Mouse (Mus musculus): ENCODE results near the gene Ttc28. TPM values are rescaled to one million over a fixed set of nuclear protein-coding genes. Genes with fewer than 3 reads are reported as not detected.

Gene Ttc28
- polyA plus RNA-seq, 1 experiment from 2014 or later, result 14.5 TPM

- peaks cover 62% of the 10 kb centered on the region for H3K4me1 ChIP-seq (replicated peaks)
- no peak overlapping the region for H3K4me3 ChIP-seq
- H3K36me3 ChIP-seq, result no peaks in the 10 kb centered on the region
- no peak for DNase-seq (ENCODE audit: low spot score)
- H3K27ac ChIP-seq, result peak overlapping the region; percentile 64
- 71% methylated on average over 20 of the region's 20 CpGs for WGBS
- peaks cover 6% of the 10 kb centered on the region; the same call in 1 of the 2 replicates for H3K27me3 ChIP-seq (ENCODE audit: insufficient read depth, poor library complexity, severe bottlenecking)
- no peaks in the 10 kb centered on the region for H3K9me3 ChIP-seq
These were observed 261.7 kb downstream of the Ttc28 start for GRCm38 (mm10) chr5:111141139-111141885.

GRCm38 (mm10) chr5:111142837-111143236 lies 263.2 kb downstream of the Ttc28 start:
- Histone ChIP-seq H3K27ac (no peak overlapping the region), H3K4me1 (replicated peaks) (peaks cover 47% of the 10 kb centered on the region), H3K36me3 (no peaks in the 10 kb centered on the region), H3K27me3 (ENCODE audit: insufficient read depth, poor library complexity, severe bottlenecking) (peaks cover 6% of the 10 kb centered on the region; the same call in 1 of the 2 replicates), H3K9me3 (no peaks in the 10 kb centered on the region), H3K4me3 (no peak overlapping the region)
- no peak for DNase-seq (ENCODE audit: low spot score)
- 80% methylated on average over 4 of the region's 4 CpGs for WGBS

GRCm38 (mm10) chr5:111144411-111144810 lies 264.8 kb downstream of the Ttc28 start:
- H3K4me3 ChIP-seq, result no peak overlapping the region
- no peaks in the 10 kb centered on the region for H3K9me3 ChIP-seq
- no peaks in the 10 kb centered on the region for H3K36me3 ChIP-seq
- H3K27me3 ChIP-seq (ENCODE audit: insufficient read depth, poor library complexity, severe bottlenecking), result peaks cover 3% of the 10 kb centered on the region; the same call in 1 of the 2 replicates
- no peak overlapping the region for H3K27ac ChIP-seq
- peaks cover 32% of the 10 kb centered on the region for H3K4me1 ChIP-seq (replicated peaks)
- DNase-seq (ENCODE audit: low spot score), result no peak
- 87% methylated on average over 7 of the region's 7 CpGs for WGBS

- WGBS, result 93% methylated on average over 14 of the region's 14 CpGs
- H3K4me1 ChIP-seq (replicated peaks), result peaks cover 45% of the 10 kb centered on the region
- H3K4me3 ChIP-seq, result no peak overlapping the region
- H3K27ac ChIP-seq, result no peak overlapping the region
- H3K36me3 ChIP-seq, result no peaks in the 10 kb centered on the region
- no peaks in the 10 kb centered on the region for H3K9me3 ChIP-seq
- H3K27me3 ChIP-seq (ENCODE audit: insufficient read depth, poor library complexity, severe bottlenecking), result no peaks in the 10 kb centered on the region
- DNase-seq (ENCODE audit: low spot score), result no peak
These were observed 271.0 kb downstream of the Ttc28 start for GRCm38 (mm10) chr5:111150581-111150980.

GRCm38 (mm10) chr5:111151882-111152759 lies 272.5 kb downstream of the Ttc28 start:
- Histone ChIP-seq H3K36me3 (no peaks in the 10 kb centered on the region), H3K9me3 (no peaks in the 10 kb centered on the region), H3K27ac (peak overlapping the region; percentile 35), H3K27me3 (ENCODE audit: insufficient read depth, poor library complexity, severe bottlenecking) (no peaks in the 10 kb centered on the region), H3K4me3 (no peak overlapping the region), H3K4me1 (replicated peaks) (peaks cover 59% of the 10 kb centered on the region)
- 62% methylated on average over 19 of the region's 19 CpGs for WGBS
- no peak for DNase-seq (ENCODE audit: low spot score)

DNA sequence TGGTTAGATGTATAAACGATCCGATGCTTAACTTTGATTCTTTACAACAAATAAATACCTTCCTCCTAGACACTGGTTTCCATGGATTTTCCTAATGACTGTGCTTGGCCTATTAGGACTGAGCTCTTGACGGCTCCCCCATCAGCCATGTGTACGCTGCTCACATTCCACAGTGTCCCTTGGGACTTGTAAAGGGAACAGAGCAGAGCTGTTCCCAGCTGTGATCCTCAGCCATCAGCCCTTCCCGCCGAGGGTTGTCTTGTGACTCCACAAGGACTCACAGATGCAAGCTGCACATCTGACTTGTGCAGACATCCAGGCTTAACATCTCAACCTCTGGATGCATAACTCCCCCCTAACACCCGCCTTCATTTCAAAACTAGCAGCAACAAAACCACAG lies 275.0 kb downstream of the Ttc28 start:
- Histone ChIP-seq H3K4me1 (replicated peaks) (peaks cover 81% of the 10 kb centered on the region), H3K27ac (peak overlapping the region; percentile 76), H3K9me3 (no peaks in the 10 kb centered on the region)

GRCm38 (mm10) chr5:111155271-111155670 lies 275.7 kb downstream of the Ttc28 start:
- no peaks in the 10 kb centered on the region for H3K27me3 ChIP-seq (ENCODE audit: insufficient read depth, poor library complexity, severe bottlenecking)
- H3K4me3 ChIP-seq, result no peak overlapping the region
- no peak for DNase-seq (ENCODE audit: low spot score)
- H3K36me3 ChIP-seq, result no peaks in the 10 kb centered on the region
- H3K9me3 ChIP-seq, result no peaks in the 10 kb centered on the region
- H3K4me1 ChIP-seq (replicated peaks), result peaks cover 88% of the 10 kb centered on the region
- H3K27ac ChIP-seq, result peak overlapping the region; percentile 70; the same call in 1 of the 2 replicates
- WGBS, result 85% methylated on average over 4 of the region's 4 CpGs

More for the DNA sequence above, 275.0 kb downstream of the Ttc28 start:
- DNase-seq (ENCODE audit: low spot score), result peak; percentile 59
- Histone ChIP-seq H3K4me3 (no peak overlapping the region), H3K36me3 (no peaks in the 10 kb centered on the region), H3K27me3 (ENCODE audit: insufficient read depth, poor library complexity, severe bottlenecking) (no peaks in the 10 kb centered on the region)
- WGBS, result 32% methylated on average over 7 of the region's 7 CpGs

GRCm38 (mm10) chr5:111155928-111156327 lies 276.3 kb downstream of the Ttc28 start:
- H3K9me3 ChIP-seq, result no peaks in the 10 kb centered on the region
- WGBS, result 93% methylated on average over 12 of the region's 12 CpGs
- H3K36me3 ChIP-seq, result no peaks in the 10 kb centered on the region
- no peak overlapping the region for H3K4me3 ChIP-seq
- no peaks in the 10 kb centered on the region for H3K27me3 ChIP-seq (ENCODE audit: insufficient read depth, poor library complexity, severe bottlenecking)
- H3K4me1 ChIP-seq (replicated peaks), result peaks cover 95% of the 10 kb centered on the region
- H3K27ac ChIP-seq, result no peak overlapping the region
- no peak for DNase-seq (ENCODE audit: low spot score)

GRCm38 (mm10) chr5:111158266-111158665 lies 278.7 kb downstream of the Ttc28 start:
- H3K4me1 ChIP-seq (replicated peaks), result peaks cover 89% of the 10 kb centered on the region
- WGBS, result 92% methylated on average over 9 of the region's 9 CpGs
- no peak overlapping the region for H3K27ac ChIP-seq
- H3K9me3 ChIP-seq, result no peaks in the 10 kb centered on the region
- no peak for DNase-seq (ENCODE audit: low spot score)
- H3K36me3 ChIP-seq, result no peaks in the 10 kb centered on the region
- H3K4me3 ChIP-seq, result no peak overlapping the region
- no peaks in the 10 kb centered on the region; the same call in 1 of the 2 replicates for H3K27me3 ChIP-seq (ENCODE audit: insufficient read depth, poor library complexity, severe bottlenecking)

DNA sequence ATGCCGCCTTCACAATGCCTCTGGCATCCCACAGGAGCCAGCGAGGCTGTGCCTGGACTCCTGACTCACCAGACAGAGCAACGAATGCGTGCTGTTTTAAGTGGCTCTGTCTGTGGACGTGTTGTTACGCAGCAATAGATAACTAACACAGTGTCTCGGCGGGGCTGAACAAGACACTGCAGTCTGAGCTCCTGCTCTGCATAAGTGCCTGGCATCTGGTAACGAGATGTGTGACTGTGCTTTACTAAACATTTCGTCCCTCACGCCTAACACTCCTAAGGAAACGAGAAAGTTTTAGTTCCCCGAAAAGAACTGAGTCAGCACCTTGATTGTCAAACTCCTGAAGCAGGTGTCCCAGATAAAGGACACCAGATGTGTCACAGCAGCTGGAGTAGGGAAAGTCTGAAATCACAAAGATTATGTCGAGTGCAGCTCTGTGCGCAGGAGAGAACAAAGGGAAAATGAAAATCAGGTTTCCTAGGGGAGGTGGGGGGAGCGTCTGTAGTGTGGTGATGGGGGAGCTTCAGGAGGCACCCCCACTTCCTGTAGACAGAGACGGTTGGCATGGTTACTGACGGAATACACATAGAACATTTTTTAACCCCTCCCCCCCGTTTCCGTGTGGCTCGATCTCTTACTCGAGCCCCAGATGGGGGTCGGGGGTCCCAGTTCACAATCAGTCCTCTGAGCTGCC lies 280.2 kb downstream of the Ttc28 start:
- Histone ChIP-seq H3K36me3 (no peaks in the 10 kb centered on the region), H3K27ac (peak overlapping the region; percentile 83), H3K4me1 (replicated peaks) (peaks cover 89% of the 10 kb centered on the region), H3K27me3 (ENCODE audit: insufficient read depth, poor library complexity, severe bottlenecking) (no peaks in the 10 kb centered on the region; the same call in 1 of the 2 replicates), H3K9me3 (no peaks in the 10 kb centered on the region), H3K4me3 (no peak overlapping the region)
- no peak for DNase-seq (ENCODE audit: low spot score)
- 59% methylated on average over 23 of the region's 23 CpGs for WGBS

DNA sequence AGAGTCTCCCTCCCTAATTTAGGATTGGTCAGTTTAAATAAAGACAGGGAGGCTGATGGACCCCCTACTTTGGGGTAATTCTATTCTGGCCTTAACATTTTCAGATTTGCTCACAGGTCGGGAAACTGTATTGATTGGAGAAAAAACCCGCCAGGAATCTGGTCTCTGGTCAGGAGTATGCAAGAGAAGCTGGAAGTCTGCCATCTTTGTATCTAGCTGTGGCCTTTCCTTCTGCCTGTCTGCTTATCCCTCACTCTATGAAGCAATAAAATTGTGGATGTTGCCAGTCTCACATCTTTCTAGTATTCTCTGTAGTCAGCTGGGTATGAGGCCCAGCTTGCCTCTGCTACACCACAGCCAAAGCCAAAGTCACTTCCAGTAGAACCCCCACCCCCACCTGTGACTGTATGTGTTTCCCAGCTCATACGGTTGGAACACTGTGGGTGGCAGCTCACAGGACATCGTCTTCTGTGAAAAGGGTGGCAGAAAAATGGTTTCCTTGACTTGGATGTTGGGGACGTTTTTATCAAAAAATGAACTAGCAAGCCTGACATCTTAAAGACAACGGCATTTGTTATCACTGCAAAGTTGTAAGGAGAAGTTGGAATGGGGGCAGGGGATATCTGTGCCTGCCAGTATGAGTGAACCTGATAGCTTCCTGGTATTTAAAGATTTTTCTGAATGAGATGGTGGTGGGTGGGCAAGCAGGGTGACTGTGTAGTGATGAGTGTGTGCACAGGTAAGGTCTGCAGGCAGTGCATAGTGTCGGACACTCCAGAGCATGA lies 281.7 kb downstream of the Ttc28 start:
- H3K27me3 ChIP-seq (ENCODE audit: insufficient read depth, poor library complexity, severe bottlenecking), result no peaks in the 10 kb centered on the region; the same call in 1 of the 2 replicates
- H3K27ac ChIP-seq, result no peak overlapping the region
- H3K9me3 ChIP-seq, result no peaks in the 10 kb centered on the region
- H3K36me3 ChIP-seq, result no peaks in the 10 kb centered on the region
- WGBS, result 83% methylated on average over 7 of the region's 7 CpGs
- peaks cover 81% of the 10 kb centered on the region for H3K4me1 ChIP-seq (replicated peaks)
- no peak overlapping the region for H3K4me3 ChIP-seq
- no peak for DNase-seq (ENCODE audit: low spot score)

- no peak overlapping the region for H3K4me3 ChIP-seq
- peak overlapping the region; percentile 73 for H3K27ac ChIP-seq
- H3K4me1 ChIP-seq (replicated peaks), result peaks cover 73% of the 10 kb centered on the region
- H3K9me3 ChIP-seq, result no peaks in the 10 kb centered on the region
- WGBS, result 70% methylated on average over 6 of the region's 6 CpGs
- H3K36me3 ChIP-seq, result no peaks in the 10 kb centered on the region
- no peak for DNase-seq (ENCODE audit: low spot score)
- no peaks in the 10 kb centered on the region; the same call in 1 of the 2 replicates for H3K27me3 ChIP-seq (ENCODE audit: insufficient read depth, poor library complexity, severe bottlenecking)
These were observed 283.3 kb downstream of the Ttc28 start for GRCm38 (mm10) chr5:111162857-111163256.
